Mouse (Mus musculus): ENCODE measurements around the gene Ifna2.

Ifna2 gene

DNA sequence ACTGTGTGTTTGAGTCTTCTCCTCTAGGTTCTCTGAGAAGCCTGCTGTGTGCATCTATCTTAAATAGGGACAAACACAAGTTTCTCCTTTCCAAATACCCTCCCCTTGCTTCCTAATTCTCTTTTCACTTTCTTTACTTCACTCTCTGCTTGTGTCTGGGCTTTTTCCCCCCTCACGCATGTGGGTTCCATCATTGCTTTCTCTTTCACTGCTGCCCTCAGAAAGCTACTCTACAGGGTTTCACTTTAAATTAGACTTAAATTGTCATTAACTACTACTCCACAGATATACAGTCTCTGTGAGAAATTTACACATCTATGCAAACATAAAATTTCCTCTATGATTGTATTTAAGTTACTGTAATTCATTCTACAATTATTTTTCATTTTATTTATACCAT is at the start of gene Ifna2:
Ifna2 (minus strand) TSS at position 101 of the 400 bp plus-strand sequence.
- no peak for DNase-seq (ENCODE audit: low spot score)

DNA sequence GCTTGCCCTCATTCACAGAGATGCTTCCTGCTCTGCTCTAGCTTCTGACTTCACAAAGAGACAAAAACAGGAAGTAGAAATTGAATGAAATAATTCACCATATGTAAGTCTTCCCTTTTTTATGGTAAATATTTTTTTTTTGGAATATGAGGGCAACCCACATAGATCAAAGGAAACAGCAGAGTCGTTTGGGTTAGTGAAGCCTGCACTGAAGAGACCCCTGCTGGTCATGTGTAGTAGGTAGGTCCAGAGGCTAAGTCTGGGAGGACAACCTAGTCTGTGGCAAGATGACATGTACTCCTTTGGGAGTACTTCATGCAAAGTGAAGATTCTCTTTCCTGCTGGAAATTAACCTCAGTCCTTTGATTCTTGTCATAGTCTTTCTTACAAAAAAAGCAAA is 43.6 kb upstream of the Ifna2 start:
- no peak for DNase-seq (ENCODE audit: low spot score)

DNA sequence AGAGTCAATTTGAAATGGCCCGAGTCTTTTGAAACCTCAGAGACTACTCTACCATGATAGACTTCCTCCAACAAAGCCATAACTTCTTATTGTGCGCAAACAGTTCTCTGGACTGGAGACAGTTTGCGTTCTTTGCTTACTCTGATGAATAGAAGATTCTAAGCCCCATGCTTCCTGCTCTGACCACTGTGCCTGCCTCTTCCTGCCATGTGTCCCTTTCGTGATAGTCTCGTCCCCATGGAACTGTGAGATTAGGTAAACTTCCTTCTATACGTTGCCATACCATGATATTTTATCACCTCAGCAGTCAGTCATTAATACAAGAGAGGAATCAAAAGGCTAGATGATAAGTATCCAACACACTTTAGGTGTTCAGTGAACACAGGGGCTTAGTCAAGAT is 43.0 kb upstream of the Ifna2 start:
- DNase-seq (ENCODE audit: low spot score), result no peak

DNA sequence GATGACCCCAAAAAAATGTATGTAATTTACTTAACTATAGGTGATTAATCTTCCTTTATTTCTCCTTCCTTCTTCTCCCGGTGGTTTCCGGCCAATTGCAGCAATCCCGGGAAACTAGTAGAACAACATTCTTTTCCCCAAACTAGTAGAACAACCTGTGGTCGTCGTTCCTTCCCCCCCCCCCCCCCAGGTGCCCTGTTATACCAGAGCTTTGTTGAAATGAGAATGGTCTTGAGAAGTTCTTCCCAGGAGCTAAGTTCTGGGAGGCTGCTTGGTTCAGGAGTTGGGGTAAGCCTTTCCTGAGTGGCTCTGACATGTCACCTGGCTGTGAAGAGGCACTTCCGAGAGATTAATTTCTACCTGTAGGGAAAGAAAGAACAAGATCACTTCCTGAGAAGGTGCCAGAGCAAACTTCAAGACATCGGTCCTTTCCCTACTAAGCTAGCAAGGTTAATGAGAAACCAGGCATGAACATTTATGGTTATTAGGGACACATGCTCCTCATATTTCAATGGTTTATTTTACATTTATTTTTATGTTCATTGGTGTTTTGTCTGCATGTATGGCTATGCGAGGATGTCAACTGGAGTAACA is 39.9 kb upstream of the Ifna2 start:
- no peak for DNase-seq (ENCODE audit: low spot score)

DNA sequence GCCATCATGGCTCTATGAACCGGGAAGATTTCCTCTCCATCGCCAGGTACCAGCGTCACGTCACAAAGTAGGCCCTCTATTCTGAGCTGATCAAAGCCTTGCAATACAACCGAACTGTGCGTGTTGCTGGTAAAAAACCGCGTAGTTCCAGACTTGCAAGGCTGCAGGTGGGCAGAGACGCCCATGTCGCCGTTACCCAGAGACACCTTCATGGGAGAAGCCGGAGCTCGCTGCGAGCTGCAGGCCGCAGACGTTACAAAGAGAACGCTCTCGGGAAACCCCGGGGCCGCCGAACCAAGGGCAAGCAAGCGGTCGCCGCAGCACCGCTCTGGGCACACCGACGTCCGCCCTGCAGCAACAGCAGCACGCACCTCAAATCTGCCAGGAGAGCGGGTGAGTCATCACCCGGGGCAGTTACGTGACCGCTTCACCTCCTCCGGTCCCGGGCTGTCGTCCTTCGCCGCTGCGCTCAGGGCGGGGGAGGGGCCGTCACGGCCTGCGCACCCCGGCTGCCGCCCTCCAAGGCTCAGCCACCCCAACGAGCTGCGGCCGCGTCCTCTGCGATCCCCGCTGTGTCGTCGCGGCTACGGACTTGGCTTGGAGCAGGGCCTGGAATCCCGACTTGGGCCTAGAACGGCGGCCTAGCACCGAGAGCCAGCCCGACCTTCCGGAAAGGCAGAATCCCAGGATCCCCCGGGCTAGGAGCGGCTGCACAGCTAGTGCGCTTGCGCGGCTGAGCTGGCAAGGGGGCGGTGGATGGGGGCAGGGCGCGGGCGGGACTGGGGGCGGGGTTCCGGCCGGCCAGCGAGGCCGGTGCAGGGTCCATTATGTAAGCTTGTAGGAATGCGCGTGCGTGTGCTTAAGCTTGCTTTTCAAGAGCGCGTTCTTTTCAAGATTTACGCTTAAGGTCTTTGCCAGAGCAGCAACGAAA is 38.3 kb upstream of the Ifna2 start, which contains the start of the genes Gm26566 and Klhl9:
Gm26566 (plus strand) TSS at position 15 of the 931 bp plus-strand sequence.
Klhl9 (minus strand) TSS at position 675 of the 931 bp plus-strand sequence.
- DNase-seq (ENCODE audit: low spot score), result peak; percentile 87

DNA sequence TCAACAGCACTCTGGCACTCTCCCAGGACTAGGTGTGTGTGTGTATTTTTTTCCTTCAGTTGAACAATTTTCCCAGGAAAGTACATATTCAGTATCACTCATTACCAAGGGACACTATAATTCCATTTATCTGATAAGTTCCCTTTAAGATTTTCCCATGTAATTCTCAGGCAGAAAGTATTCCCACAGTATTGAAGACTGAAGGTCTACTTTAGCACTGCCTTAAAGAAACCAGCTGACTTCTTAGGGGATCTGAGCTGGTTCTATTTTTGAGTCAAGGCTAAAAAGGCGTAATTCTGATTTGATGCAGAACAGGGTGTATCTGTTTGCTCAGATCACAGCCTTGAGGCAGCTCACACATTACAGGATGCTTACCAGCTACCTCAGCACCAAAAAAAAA is 35.0 kb upstream of the Ifna2 start:
- no peak for DNase-seq (ENCODE audit: low spot score)

DNA sequence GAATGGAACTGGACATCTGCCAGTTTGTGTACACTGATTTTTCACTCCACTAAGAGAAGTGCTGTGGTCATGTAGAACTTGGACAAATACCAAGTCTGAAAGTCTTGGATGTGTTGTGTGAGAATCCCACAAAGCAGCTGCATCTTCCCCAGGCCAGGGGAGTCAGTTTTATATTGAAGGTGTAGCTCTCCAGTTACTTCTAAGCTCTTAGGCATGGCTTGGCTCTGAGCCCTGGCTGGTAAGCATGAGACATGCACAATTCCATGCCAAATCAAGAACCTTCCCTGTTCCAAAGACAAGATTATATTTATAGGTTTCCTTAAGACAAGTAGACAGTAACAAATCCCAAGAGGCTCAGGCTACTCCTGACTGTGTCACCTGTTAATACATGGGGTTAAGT is 31.3 kb upstream of the Ifna2 start:
- DNase-seq (ENCODE audit: low spot score), result no peak

DNA sequence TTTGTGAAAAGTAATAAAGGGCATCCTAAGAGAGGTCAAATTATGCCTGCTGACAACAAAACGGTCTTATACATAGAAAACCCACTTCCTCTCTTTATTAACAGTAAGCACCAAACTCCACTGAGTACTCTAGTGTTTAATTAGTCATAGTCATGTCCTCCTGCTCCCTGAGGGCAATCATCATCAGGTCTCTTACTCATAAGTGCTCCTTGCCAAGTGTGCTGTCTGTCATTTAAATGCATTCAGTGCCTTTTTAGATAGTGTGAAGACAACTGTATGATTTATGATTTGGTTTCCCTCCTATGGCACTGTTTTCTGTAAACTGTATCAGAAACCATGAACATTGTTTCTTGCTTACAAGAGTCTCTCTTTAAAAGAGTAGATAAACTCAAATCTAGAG is 30.6 kb upstream of the Ifna2 start:
- no peak for DNase-seq (ENCODE audit: low spot score)

DNA sequence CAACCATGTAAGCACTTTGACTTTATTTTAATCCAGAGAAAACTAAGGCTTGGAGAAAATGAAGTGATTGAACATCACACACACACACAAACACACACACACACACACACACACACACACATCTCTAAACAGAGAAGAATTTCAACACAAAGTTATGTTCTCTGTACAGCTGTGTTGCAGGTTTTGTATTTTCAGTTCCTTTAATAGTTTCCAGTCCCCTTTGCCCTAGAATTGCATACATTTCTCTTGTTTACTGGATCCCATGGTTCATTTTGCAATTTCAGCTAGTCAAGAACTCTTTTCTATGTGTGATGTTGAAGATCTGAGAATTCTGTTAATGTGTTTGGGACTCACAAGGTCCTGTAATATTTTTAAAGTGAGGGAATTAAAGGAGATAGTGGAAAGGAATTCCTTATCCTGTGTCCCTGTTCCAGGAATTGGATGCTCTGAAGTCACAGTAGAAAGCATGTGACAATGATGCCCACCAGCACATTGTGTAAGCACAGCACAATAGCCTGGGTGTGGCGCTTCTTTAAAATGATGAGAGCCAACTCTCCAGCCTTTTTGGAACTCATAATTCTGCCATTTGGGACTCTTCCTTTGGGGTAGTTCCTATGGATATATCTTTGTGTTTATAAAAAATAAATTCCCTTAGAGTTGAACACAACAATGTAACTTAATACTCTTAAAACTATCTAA is 23.6 kb upstream of the Ifna2 start:
- DNase-seq (ENCODE audit: low spot score), result no peak

DNA sequence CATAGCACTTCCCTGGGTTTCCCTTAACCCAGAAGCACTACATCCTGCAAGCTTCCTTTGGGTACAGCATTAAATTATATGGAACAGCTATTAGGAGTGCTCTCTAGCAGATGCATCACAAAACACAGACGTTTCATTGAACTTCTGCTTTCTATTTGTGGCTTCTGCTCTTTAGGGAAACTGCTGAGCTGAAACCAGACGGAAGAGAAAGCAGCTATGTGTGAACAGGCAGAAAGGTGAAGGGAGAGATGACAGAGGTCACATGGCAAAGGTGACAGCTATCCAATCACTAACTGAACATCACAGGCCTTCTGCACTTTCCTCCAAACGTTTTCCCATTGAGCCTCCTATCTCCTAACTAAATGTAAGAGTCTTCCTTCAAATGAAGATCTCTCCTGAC is 22.2 kb upstream of the Ifna2 start:
- DNase-seq (ENCODE audit: low spot score), result no peak

DNA sequence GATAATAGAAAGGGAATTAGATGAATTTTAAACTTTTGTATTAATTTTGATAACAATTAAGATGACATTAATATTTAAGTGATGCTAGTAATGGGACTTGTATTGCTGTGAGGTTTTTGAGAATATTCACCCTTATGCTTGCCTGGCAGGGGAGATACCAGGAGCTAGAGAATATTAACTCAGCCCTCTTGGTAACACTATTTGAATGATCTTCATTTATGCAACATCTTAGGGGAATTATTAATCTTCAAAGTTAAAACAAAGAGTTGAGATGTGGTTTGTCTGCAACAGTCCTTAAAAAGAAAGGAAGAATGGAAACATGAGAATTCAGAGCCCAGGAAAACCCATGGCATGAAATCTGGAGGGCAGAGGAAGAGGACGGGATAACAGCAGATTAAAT is 15.6 kb upstream of the Ifna2 start:
- no peak for DNase-seq (ENCODE audit: low spot score)

DNA sequence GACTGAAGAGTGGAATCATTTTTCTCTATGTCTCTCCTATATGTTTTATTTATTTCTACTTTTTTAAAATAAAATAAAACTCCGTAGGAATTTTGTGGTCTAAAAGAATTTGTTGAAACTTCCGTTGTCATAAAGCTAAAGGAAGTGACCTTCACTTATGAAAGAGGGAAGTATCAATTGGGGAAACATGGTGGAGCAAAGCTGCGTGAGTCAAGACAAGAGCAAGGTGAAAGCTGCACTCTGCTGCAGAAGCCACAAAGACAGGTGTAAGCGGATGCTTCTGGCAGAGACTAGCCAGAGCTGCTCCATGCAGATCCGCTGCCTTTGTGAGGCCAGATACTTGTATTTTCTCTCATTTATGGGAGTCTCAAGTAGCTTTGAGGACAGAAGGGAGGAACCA is 15.1 kb upstream of the Ifna2 start:
- no peak for DNase-seq (ENCODE audit: low spot score)

DNA sequence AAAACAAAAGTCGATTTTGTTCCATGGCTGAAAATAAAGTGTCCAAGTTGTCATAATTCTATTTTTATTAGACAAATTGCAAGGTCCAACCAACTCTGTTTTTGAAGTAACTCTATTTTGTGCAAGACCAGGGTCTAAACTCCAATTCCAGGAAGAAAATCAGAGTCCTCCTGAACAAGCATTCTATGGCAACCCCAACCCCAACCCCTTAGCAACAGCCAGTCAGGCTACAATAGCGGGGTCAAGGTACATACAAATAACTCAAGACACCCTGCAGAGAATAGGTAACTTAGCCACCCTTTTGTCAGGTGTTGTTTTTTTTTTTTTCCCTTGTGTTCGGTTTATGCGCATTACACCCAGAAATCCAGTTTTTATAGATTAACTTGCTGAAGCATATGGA is 14.0 kb upstream of the Ifna2 start:
- DNase-seq (ENCODE audit: low spot score), result no peak

DNA sequence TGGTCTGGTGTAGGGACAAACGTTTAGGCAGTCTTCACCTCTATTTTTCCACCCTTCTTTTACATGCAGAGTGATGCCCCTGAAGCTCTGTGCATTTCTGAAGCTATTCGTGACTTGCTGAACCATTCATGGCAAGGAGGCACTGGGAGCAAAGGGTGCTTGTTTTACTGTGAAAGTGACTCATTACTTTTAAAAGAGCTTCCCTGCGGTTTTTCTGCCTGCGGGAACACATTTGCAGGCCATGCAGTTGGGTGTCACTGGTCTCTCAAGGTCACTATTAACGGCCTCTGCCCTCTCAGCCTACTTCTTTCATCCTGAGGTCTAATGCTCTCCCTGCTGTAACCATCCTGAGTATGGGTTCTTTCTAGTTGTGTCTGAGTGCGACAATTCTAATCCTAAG is 13.4 kb upstream of the Ifna2 start:
- DNase-seq (ENCODE audit: low spot score), result no peak

DNA sequence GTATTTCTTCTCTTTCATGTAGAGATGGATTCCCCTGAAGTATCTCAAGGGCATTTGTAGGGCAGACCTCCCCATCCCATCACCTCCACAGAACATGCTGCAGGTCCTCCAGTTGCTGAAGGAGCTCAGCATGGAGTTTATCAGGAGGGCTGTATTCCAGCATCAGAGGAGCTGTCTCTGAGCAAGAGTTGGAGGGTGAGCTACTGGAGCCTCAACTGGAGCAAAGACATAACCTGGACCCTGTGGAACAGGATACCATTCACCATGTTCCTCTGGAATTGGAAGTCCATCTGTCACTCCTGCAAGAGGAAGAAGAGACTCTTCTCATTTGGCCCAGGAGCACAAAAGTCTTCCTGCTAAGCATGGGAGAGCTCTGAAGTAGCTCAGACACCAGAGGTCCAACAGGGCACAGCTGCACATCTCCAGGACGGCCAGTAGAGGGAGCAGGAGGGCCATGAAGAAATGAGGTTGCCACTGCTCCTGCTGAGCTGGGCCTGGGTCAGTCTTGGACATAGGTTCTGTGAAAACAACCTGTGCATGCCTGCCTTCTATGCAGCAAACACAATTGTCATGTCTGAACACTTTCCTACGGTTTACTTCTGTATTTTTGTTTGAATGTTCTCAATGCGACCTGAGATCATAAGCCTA is 12.6 kb upstream of the Ifna2 start:
- peak; percentile 76 for DNase-seq (ENCODE audit: low spot score)

DNA sequence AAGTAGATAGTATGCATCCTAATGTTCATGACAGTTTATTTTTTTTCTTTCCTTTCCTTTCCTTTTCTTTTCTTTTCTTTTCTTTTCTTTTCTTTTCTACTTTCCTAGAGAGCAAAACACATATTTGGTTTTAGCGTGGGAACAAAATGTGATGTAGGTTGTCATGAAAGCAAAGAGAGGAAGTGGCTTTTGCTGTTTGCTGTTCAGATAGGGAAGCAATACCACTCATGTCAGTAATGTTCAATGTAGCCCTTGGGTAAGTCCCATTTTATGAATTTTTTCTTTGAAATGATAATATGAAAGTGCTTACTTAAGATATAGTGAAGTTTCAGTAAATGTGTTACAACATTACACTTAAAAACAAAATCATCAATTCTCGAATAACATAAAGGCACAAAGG is 9.7 kb upstream of the Ifna2 start:
- no peak for DNase-seq (ENCODE audit: low spot score)

DNA sequence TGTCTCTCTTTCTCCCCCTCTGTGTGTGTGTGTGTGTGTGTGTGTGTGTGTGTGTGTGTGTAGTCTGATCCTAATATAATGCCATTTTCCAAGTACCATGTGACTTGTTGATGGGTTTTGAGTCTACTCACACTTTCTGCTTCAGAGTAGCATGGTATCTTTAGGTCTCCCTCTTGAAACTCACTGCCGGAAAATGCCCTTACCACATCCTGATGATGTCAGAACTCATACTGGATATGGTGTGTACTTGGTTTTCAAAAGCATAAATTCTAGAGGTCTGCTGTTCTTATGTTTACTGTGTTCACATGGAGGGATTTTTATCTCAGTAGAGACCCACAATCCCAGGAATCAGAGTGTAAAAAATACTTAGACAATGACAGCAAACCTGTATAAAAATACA is 8.8 kb upstream of the Ifna2 start:
- DNase-seq (ENCODE audit: low spot score), result no peak

DNA sequence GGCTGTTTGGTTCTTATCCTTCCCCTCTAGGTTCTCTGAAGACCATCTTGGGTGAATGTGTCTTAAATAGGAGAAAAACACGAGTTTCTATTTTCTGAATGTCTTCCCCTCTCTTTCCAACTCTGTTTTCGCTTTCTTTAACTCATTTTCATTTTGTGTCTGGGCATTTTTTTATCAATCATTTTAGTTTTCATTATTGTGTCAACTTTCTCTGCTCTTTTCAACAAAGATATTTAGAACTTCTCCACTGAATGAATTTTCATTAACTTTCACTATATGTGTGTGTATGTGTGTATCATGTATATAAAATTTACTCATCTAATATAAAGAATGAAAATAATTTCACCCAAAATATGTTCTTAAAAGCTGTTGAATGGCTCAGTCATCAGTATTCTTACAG is 7.5 kb upstream of the Ifna2 start, which contains the start of gene Ifnab:
Ifnab (minus strand) TSS at position 101 of the 400 bp plus-strand sequence.
- DNase-seq (ENCODE audit: low spot score), result no peak

DNA sequence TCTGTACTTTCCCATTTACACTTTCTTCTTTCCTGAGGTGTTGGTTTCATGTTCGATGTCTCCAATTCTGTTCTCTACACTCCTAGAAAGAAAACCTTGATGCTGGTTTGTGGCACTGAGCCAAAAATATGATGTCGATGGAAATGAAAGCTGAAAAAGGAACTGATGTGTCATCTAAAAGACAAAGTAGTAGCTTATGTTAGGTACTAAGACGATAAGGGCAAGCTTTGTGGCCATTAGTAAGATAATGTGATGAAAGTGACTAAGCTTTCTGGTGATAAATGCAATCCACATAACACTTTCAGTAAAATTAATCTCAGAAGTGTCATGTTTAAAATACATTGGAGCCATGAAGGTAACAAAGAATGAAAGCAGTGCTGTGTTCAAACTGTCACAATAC is 2.4 kb downstream of the Ifna2 start:
- DNase-seq (ENCODE audit: low spot score), result no peak

DNA sequence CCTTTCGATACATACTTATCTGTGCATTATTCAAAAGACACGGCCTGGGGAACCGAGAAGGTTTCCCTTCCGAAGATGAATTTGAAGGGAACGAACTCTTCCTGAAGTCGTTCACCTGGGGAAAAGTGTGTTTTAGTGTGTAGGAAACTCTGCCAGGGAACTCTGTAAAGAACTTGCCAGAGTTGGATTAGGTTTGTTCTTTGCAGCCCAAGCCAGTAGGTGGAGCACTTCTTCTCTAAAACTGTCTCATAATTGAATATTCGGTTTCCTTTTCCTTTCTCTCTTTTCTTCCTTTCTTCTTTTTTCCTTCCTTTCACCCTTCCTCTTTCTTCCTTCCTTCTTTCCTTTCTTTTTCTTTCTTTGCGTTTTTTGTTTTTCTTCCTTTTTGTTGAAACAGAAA is 3.4 kb downstream of the Ifna2 start:
- DNase-seq (ENCODE audit: low spot score), result peak; percentile 32

DNA sequence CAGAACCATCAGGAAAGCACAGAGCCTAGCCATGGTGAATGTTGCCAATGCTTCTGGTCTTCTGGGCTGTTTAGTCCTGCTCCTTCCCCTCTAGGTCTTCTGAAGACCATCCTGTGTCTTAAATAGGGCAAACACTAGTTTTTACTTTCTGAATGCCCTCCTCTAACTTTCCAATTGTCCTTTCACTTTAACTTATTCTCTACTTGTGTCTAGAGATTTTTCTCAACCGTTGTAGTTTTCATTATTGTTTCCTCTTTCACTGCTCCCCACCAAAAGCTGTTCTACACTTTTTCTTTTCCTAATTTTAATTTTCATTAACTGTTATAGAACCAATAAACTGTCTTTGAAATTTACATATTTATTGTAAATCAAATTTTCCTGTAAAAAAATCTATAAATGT is 6.9 kb downstream of the Ifna2 start, which contains the start of gene Ifna16:
Ifna16 (minus strand) TSS at position 101 of the 400 bp plus-strand sequence.
- DNase-seq (ENCODE audit: low spot score), result no peak

DNA sequence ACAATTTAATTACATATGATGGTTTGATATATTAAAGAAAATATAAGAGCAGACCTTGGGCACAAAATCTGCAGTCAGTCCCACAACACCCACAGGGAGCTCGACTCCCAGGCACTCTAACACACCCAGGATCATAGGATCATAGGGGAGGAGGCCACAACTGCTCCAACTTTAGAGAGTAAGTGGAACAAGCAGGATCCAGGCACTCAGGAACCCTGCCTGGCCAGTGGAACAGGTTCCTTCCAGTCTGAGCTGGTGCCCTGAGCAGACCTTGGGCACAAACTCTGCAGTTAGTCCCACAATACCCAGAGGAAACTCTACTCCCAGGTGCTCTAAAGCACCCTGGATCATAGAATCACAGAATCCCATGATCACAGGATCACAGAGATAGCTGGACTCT is 28.3 kb downstream of the Ifna2 start:
- DNase-seq (ENCODE audit: low spot score), result no peak

Data from layer of hippocampus, adult 11-12 months (tissue).